Mouse (Mus musculus): ENCODE results near the gene Slc43a2. TPM values are rescaled to one million over a fixed set of nuclear protein-coding genes. Genes with fewer than 3 reads are reported as not detected.
A peak's percentile ranks its signal among the peaks of the same experiment; 100 is the strongest.

Gene Slc43a2
- total and polyA plus RNA-seq, 3 experiments = 4.9 to 8.4 TPM; not detected in 1

DNA sequence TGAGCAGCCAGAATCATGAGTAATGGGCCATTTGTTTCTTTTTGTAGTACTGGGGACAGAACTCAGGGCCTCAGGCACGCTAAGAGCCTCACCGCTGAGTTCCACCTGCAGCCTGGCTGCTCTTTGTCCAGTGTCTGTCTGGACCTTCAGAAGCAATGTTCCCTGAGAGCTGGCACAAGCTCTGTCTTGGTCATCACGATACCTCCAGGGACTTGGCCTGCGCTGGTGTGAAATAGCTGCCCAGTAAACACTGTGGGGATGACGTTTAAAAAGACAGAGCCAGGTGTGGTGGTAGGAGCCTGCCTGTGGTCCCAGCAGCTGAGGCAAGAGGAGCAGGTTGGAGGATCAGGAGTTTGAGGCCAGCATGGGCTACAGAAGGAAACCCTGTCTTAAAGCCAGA, 47.1 kb downstream of the Slc43a2 start:
- TF ChIP-seq SIN3A (IDR thresholded peaks at IDR 0.05; ENCODE audit: low read length) (no peak), SMC3 (IDR thresholded peaks at IDR 0.05; ENCODE audit: low read depth, low read length) (no peak), USF2 (IDR thresholded peaks at IDR 0.05; ENCODE audit: borderline replicate concordance in 1 of 2, insufficient read depth in 1 of 2, low read depth in 1 of 2, low read length in 2 of 2) (no peak), E2F4 (IDR thresholded peaks at IDR 0.05; ENCODE audit: borderline replicate concordance, low read depth, low read length) (no peak), POLR2AphosphoS5 (IDR thresholded peaks at IDR 0.05; ENCODE audit: borderline replicate concordance, low read depth, low read length) (no peak), UBTF (IDR thresholded peaks at IDR 0.05; ENCODE audit: borderline replicate concordance, insufficient read depth, low read depth, low read length) (no peak), EP300 (IDR thresholded peaks at IDR 0.05; ENCODE audit: low read depth in 1 of 2, low read length in 2 of 2) (no peak), GABPA (IDR thresholded peaks at IDR 0.05; ENCODE audit: low read depth, low read length) (no peak), ETS1 (IDR thresholded peaks at IDR 0.05; ENCODE audit: low read depth, low read length) (no peak), NELFE (IDR thresholded peaks at IDR 0.05; ENCODE audit: low read depth, low read length) (no peak), MYB (IDR thresholded peaks at IDR 0.05; ENCODE audit: low read depth, low read length) (no peak), CHD2 (IDR thresholded peaks at IDR 0.05; ENCODE audit: low read length) (no peak), CHD1 (IDR thresholded peaks at IDR 0.05; ENCODE audit: low read depth, low read length) (no peak), JUND (IDR thresholded peaks at IDR 0.05; ENCODE audit: low read depth, low read length) (no peak), ZKSCAN1 (IDR thresholded peaks at IDR 0.05; ENCODE audit: low read depth, low read length) (no peak), MAX (IDR thresholded peaks at IDR 0.05; ENCODE audit: low read length) (no peak), HCFC1 (IDR thresholded peaks at IDR 0.05; ENCODE audit: low read depth, low read length) (no peak), BHLHE40 (IDR thresholded peaks at IDR 0.05; ENCODE audit: borderline replicate concordance, low read depth, low read length) (no peak)
- H3K27me3 ChIP-seq (ENCODE audit: control insufficient read depth in 1 of 2, insufficient read depth in 2 of 2, low read length in 2 of 2) = no peaks in the 10 kb centered on the region
- no peaks in the 10 kb centered on the region for H3K9me3 ChIP-seq (replicated peaks; ENCODE audit: insufficient read depth, low read length)
- H3K36me3 ChIP-seq (ENCODE audit: control insufficient read depth in 1 of 2, insufficient read depth in 2 of 2, low read length in 2 of 2) = no peaks in the 10 kb centered on the region
- no peak for DNase-seq (ENCODE audit: low read depth, low spot score)
- no peak overlapping the region for H3K9ac ChIP-seq (ENCODE audit: control insufficient read depth, low read depth, low read length, poor library complexity, severe bottlenecking)
- no peak overlapping the region for H3K4me3 ChIP-seq (ENCODE audit: control insufficient read depth in 1 of 2, insufficient read depth in 1 of 2, low read depth in 2 of 2, low read length in 2 of 2)
- H3K4me1 ChIP-seq (ENCODE audit: control insufficient read depth in 1 of 2, insufficient read depth in 2 of 2, low read length in 2 of 2) = no peaks in the 10 kb centered on the region
- no peak overlapping the region for H3K27ac ChIP-seq (ENCODE audit: control insufficient read depth, low read depth, low read length)
- H3K79me2 ChIP-seq (ENCODE audit: control insufficient read depth, insufficient read depth, low read length, poor library complexity) = no peaks in the 10 kb centered on the region

DNA sequence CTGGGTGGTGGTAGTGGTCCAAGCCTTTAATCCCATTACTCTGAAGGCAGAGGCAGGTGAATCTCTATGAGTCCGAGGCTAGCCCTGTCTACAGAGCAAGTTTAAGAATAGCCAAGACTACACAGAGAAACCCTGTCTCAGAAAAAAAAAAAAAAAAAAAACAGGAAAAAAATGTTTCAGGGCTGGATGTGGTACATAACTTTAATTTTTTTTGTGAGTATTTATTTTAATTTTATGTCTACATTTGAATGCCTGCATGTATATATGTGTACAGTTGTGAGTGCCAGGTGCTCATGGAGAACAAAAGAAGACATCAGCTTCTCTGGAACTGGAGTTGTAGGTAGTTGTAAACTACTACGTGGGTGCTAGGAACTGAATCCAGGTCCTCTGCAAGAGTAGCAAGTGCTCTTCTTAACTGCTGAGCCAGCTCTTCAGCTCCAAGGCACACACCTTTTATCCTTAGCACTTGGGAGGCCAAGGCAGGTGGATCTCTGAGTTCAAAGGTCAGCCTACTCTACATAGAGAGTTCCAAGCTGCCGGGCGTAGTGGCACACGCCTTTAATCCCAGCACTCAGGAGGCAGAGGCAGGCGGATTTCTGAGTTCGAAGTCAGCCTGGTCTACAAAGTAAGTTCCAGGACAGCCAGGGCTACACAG, 50.1 kb downstream of the Slc43a2 start:
- Histone ChIP-seq H3K27me3 (ENCODE audit: control insufficient read depth in 1 of 2, insufficient read depth in 2 of 2, low read length in 2 of 2) (no peaks in the 10 kb centered on the region), H3K9ac (ENCODE audit: control insufficient read depth, low read depth, low read length, poor library complexity, severe bottlenecking) (no peak overlapping the region), H3K9me3 (replicated peaks; ENCODE audit: insufficient read depth, low read length) (no peaks in the 10 kb centered on the region), H3K79me2 (ENCODE audit: control insufficient read depth, insufficient read depth, low read length, poor library complexity) (no peaks in the 10 kb centered on the region), H3K4me3 (ENCODE audit: control insufficient read depth in 1 of 2, insufficient read depth in 1 of 2, low read depth in 2 of 2, low read length in 2 of 2) (no peak overlapping the region), H3K4me1 (ENCODE audit: control insufficient read depth in 1 of 2, insufficient read depth in 2 of 2, low read length in 2 of 2) (no peaks in the 10 kb centered on the region), H3K27ac (ENCODE audit: control insufficient read depth, low read depth, low read length) (no peak overlapping the region), H3K36me3 (ENCODE audit: control insufficient read depth in 1 of 2, insufficient read depth in 2 of 2, low read length in 2 of 2) (no peaks in the 10 kb centered on the region)
- TF ChIP-seq ZNF384 (IDR thresholded peaks at IDR 0.05; ENCODE audit: low read depth, low read length) (peak; percentile 60), POLR2A (IDR thresholded peaks at IDR 0.05; ENCODE audit: control insufficient read depth in 1 of 2, insufficient read depth in 1 of 2, low read depth in 1 of 2, low read length in 2 of 2, poor library complexity in 1 of 2) (no peak)
- DNase-seq (ENCODE audit: low read depth, low spot score) = no peak

All from MEL (cell line).